Mouse (Mus musculus) midbrain, postnatal 0 days (tissue): ENCODE measurements at regions not wholly inside any gene's neighbourhood (a gene's known extent, or its start where the extent isn't known, plus 50 kb on each side); places are given as distances from the start of the nearest gene placed in this dataset.
"Not testable (repeated sequence)": the region's sequence is repeated elsewhere in the genome, so short reads cannot be mapped to it uniquely, and the experiment has no call there.

Experiments
- ATAC-seq: fragments of 200-750 bp; cut with Nextera tagmentation; 2 replicates; pipeline ENCODE4 v1.8.0; 2017; ENCODE audit warnings: moderate number of reproducible peaks, mild to moderate bottlenecking, moderate TSS enrichment, moderate library complexity; ENCODE audit not compliant: low FRiP score
- DNase-seq: peaks from one replicate; pipeline ENCODE4 v3.0.0-alpha.2; 2015; ENCODE audit warnings: low spot score
- H3K27ac ChIP-seq: fragments of 300-500 bp; sonication (generic); 2 replicates; pipeline ENCODE4 v1.5.1; 2014; ENCODE audit warnings: low read depth, mild to moderate bottlenecking, low read length, mixed read lengths
- H3K27me3 ChIP-seq: fragments of 300-500 bp; sonication (generic); 2 replicates; pipeline ENCODE4 v1.6.1; 2014; ENCODE audit warnings: low read length, control low read depth, mixed read lengths; ENCODE audit not compliant: insufficient read depth
- H3K36me3 ChIP-seq: fragments of 300-500 bp; sonication (generic); 2 replicates; pipeline ENCODE4 v1.6.1; 2014; ENCODE audit warnings: low read length, control low read depth, mixed read lengths; ENCODE audit not compliant: insufficient read depth
- H3K4me1 ChIP-seq: fragments of 300-500 bp; sonication (generic); 2 replicates; pipeline ENCODE4 v1.6.1; 2014; ENCODE audit warnings: mild to moderate bottlenecking, control low read depth, antibody characterized with exemption, low read length, mixed read lengths; ENCODE audit not compliant: insufficient read depth
- H3K4me2 ChIP-seq: fragments of 300-500 bp; sonication (generic); 2 replicates; pipeline ENCODE4 v1.6.1; 2014; ENCODE audit warnings: low read depth, mild to moderate bottlenecking, low read length, mixed read lengths; ENCODE audit not compliant: poor library complexity, severe bottlenecking
- H3K4me3 ChIP-seq: fragments of 300-500 bp; sonication (generic); 2 replicates; pipeline ENCODE4 v1.5.1; 2014; ENCODE audit warnings: low read depth, mild to moderate bottlenecking, low read length, moderate library complexity
- H3K9ac ChIP-seq: fragments of 300-500 bp; sonication (generic); replicated peaks from 2 replicates; pipeline ENCODE4 v1.6.1; 2014; ENCODE audit warnings: mild to moderate bottlenecking, low read length, moderate library complexity, mixed read lengths; ENCODE audit not compliant: poor library complexity, severe bottlenecking
- H3K9me3 ChIP-seq: fragments of 300-500 bp; sonication (generic); 2 replicates; pipeline ENCODE4 v1.6.1; 2016; ENCODE audit warnings: low read length, control low read depth
- CTCF ChIP-seq: IDR thresholded peaks from 2 replicates; pipeline ENCODE4 v1.5.1; 2016; ENCODE audit warnings: antibody characterized with exemption, mild to moderate bottlenecking
- WGBS: fragments of 180-500 bp; shearing (Covaris S2); extraction: QIAGEN DNeasy Blood & Tissue Kit; methylation state at CpG from one replicate; pipeline ENCODE4 v1.1.7; 2014; 5-methylcytosine and 5-hydroxymethylcytosine counted together

GRCm38 (mm10) chr12:77090525-77090924, 128.5 kb upstream of the Max start:
- no peaks in the 10 kb centered on the region for H3K9me3 ChIP-seq
- H3K36me3 ChIP-seq, result no peaks in the 10 kb centered on the region
- no peaks in the 10 kb centered on the region for H3K27me3 ChIP-seq
- no peak overlapping the region for H3K27ac ChIP-seq
- 0 out of 2 replicates have a peak, but pooled peaks cover 3% of the 10 kb centered on the region for H3K4me1 ChIP-seq
- no peak overlapping the region for H3K9ac ChIP-seq
- no peak overlapping the region for H3K4me3 ChIP-seq
- no peak for TF ChIP-seq CTCF
- H3K4me2 ChIP-seq, result no peak overlapping the region
- DNase-seq (no peak), ATAC-seq (no peak)
- WGBS, result 83% methylated on average over 3 of the region's 3 CpGs

GRCm38 (mm10) chr12:77089624-77090278, 127.8 kb upstream of the Max start:
- DNase-seq (no peak), ATAC-seq (no peak)
- Histone ChIP-seq H3K36me3 (no peaks in the 10 kb centered on the region), H3K9ac (no peak overlapping the region), H3K27ac (no peak overlapping the region), H3K27me3 (no peaks in the 10 kb centered on the region), H3K4me1 (0 out of 2 replicates have a peak, but pooled peaks cover 3% of the 10 kb centered on the region), H3K9me3 (no peaks in the 10 kb centered on the region), H3K4me2 (no peak overlapping the region), H3K4me3 (no peak overlapping the region)
- WGBS, result 90% methylated on average over 6 of the region's 6 CpGs
- TF ChIP-seq CTCF, result no peak

- Histone ChIP-seq H3K36me3 (no peaks in the 10 kb centered on the region), H3K9me3 (no peaks in the 10 kb centered on the region), H3K27ac (no peak overlapping the region), H3K4me2 (no peak overlapping the region), H3K9ac (no peak overlapping the region), H3K27me3 (no peaks in the 10 kb centered on the region), H3K4me1 (0 out of 2 replicates have a peak, but pooled peaks cover 3% of the 10 kb centered on the region), H3K4me3 (no peak overlapping the region)
- 67% methylated on average over 2 of the region's 2 CpGs for WGBS
- no peak for ATAC-seq
- no peak for DNase-seq
- no peak for TF ChIP-seq CTCF
Measured at GRCm38 (mm10) chr12:77088452-77088851, 126.5 kb upstream of the Max start.

GRCm38 (mm10) chr12:77086931-77087330, 124.9 kb upstream of the Max start:
- H3K9ac ChIP-seq, H3K4me3 ChIP-seq, H3K4me2 ChIP-seq, H3K4me1 ChIP-seq, ATAC-seq, H3K27ac ChIP-seq, H3K9me3 ChIP-seq, H3K36me3 ChIP-seq, DNase-seq, H3K27me3 ChIP-seq: not testable (repeated sequence)
- 82% methylated on average over 1 of the region's 1 CpGs for WGBS

GRCm38 (mm10) chr12:77085894-77086293, 123.9 kb upstream of the Max start:
- DNase-seq, result no peak
- no peak overlapping the region for H3K4me3 ChIP-seq
- no peak for ATAC-seq
- H3K27me3 ChIP-seq, result no peaks in the 10 kb centered on the region
- no peak overlapping the region for H3K4me2 ChIP-seq
- H3K36me3 ChIP-seq, result no peaks in the 10 kb centered on the region
- H3K4me1 ChIP-seq, result no peaks in the 10 kb centered on the region
- WGBS, result 89% methylated on average over 5 of the region's 5 CpGs
- TF ChIP-seq CTCF, result no peak
- H3K9ac ChIP-seq, result no peak overlapping the region
- H3K9me3 ChIP-seq, result no peaks in the 10 kb centered on the region
- H3K27ac ChIP-seq, result no peak overlapping the region

- TF ChIP-seq CTCF, result no peak
- Histone ChIP-seq H3K9ac (no peak overlapping the region), H3K27ac (no peak overlapping the region), H3K36me3 (no peaks in the 10 kb centered on the region), H3K9me3 (no peaks in the 10 kb centered on the region), H3K4me3 (no peak overlapping the region), H3K4me2 (no peak overlapping the region), H3K4me1 (no peaks in the 10 kb centered on the region), H3K27me3 (no peaks in the 10 kb centered on the region)
- 91% methylated on average over 7 of the region's 7 CpGs for whole genome bisulfite sequencing
- DNase-seq (no peak), ATAC-seq (no peak)
Measured at GRCm38 (mm10) chr12:77085244-77085643, 123.2 kb upstream of the Max start.
